Comparison of ENCODE assay signal across 27 mouse cellular contexts in the genomic region with DNA sequence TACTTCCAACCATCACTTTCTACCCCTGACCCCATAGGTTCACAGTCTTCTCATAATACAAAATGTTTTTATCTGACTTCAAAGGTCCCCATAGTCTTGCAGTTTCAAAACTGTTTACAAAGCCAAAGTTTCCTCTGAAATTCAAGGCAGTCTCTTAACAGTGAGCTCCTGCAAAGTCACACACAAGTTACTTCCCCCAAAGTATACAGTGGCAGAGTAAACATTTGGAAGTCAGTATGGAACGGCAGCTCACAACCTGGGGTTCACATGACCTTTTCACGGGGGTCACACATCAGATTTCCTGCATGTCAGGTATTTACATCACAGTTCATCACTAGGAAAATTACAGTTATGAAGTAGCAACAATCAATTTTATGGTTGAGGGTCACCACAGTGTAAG. TPM values are rescaled to one million over a fixed set of nuclear protein-coding genes. Genes with fewer than 3 reads are reported as not detected.
"Had no signal": no experiment of that assay in that cellular context is flagged by ENCODE, and none has a peak within 500 bp of the region (broad histone marks: within the 10 kb centered on the region; RNA-seq: fewer than 3 reads in every experiment).

No protein-coding gene starts in this region.

- H3K9me3 ChIP-seq: heart, embryonic 10.5 days; heart, embryonic 12.5 days; hindbrain, embryonic 10.5 days; hindbrain, embryonic 12.5 days; intestine, embryonic 15.5 days; limb, embryonic 10.5 days; limb, embryonic 12.5 days had no signal

- H3K9ac ChIP-seq: heart, embryonic 12.5 days; hindbrain, embryonic 12.5 days; hindbrain, embryonic 14.5 days; intestine, embryonic 15.5 days; limb, embryonic 12.5 days had no signal

- H3K27ac ChIP-seq: gastrocnemius, adult 2 months; heart, adult 2 months; heart, embryonic 10.5 days; hindbrain, embryonic 10.5 days; hindbrain, embryonic 12.5 days; hindbrain, embryonic 14.5 days; intestine, embryonic 15.5 days; layer of hippocampus, adult 2 months; left cerebral cortex, adult 2 months; limb, embryonic 10.5 days; limb, embryonic 12.5 days had no signal

- DNase-seq: gastrocnemius, adult 2 months; gastrocnemius, postnatal 10 days; gastrocnemius, postnatal 25 days; heart, adult 2 months; heart, postnatal 10 days; heart, postnatal 4 days; kidney, adult 18-20 months; kidney, adult 8-10 months; kidney, postnatal 10 days; kidney, postnatal 25 days; kidney, postnatal 4 days had no signal

- H3K4me1 ChIP-seq: hindbrain, embryonic 10.5 days; hindbrain, embryonic 12.5 days; intestine, embryonic 15.5 days; limb, embryonic 10.5 days; limb, embryonic 12.5 days had no signal

- H3K27me3 ChIP-seq: heart, embryonic 12.5 days; hindbrain, embryonic 12.5 days; intestine, embryonic 15.5 days; limb, embryonic 12.5 days had no signal

- H3K4me2 ChIP-seq: heart, embryonic 12.5 days; hindbrain, embryonic 12.5 days; hindbrain, embryonic 14.5 days; intestine, embryonic 15.5 days; limb, embryonic 12.5 days had no signal

- H3K4me3 ChIP-seq: gastrocnemius, adult 2 months; heart, adult 2 months; heart, embryonic 10.5 days; heart, embryonic 12.5 days; hindbrain, embryonic 10.5 days; hindbrain, embryonic 12.5 days; intestine, embryonic 15.5 days; layer of hippocampus, adult 2 months; left cerebral cortex, adult 2 months; limb, embryonic 10.5 days; limb, embryonic 12.5 days had no signal

- ATAC-seq: forebrain, embryonic 16.5 days; hindbrain, embryonic 16.5 days; inflammation-experienced regulatory T-cells, adult 6 months; intestine, embryonic 15.5 days; intestine, postnatal 0 days had no signal

RNA-seq across cellular contexts. Expression of gene Plekhd1, which starts 28.5 kb away (rescaled TPM):
- total RNA-seq: gastrocnemius, postnatal 25 days; granulocyte monocyte progenitor cell, adult 5-6 weeks; heart, adult 2 months; heart, postnatal 25 days had no signal
